Mouse (Mus musculus) kidney, embryonic 14.5 days (tissue): ENCODE results near the gene Jmjd6. TPM values are rescaled to one million over a fixed set of nuclear protein-coding genes. Genes with fewer than 3 reads are reported as not detected.
A peak's percentile ranks its signal among the peaks of the same experiment; 100 is the strongest.

Source experiments
- ATAC-seq: fragments of 200-750 bp; cut with Nextera tagmentation; 2 replicates; pipeline ENCODE4 v1.8.0; 2017; ENCODE audit warnings: moderate number of reproducible peaks, mild to moderate bottlenecking, moderate TSS enrichment, moderate library complexity; ENCODE audit not compliant: low FRiP score, low TSS enrichment
- H3K27ac ChIP-seq: fragments of 300-500 bp; sonication (generic); 2 replicates; pipeline ENCODE4 v1.5.1; 2014; ENCODE audit warnings: low read depth, mild to moderate bottlenecking, low read length, moderate library complexity, mixed read lengths
- H3K27me3 ChIP-seq: fragments of 300-500 bp; sonication (generic); 2 replicates; pipeline ENCODE4 v1.6.1; 2014; ENCODE audit warnings: mild to moderate bottlenecking, low read length; ENCODE audit not compliant: control insufficient read depth, insufficient read depth
- H3K36me3 ChIP-seq: fragments of 300-500 bp; sonication (generic); 2 replicates; pipeline ENCODE4 v1.6.1; 2014; ENCODE audit warnings: low read length, mixed read lengths; ENCODE audit not compliant: control insufficient read depth, insufficient read depth
- H3K4me1 ChIP-seq: fragments of 300-500 bp; sonication (generic); 2 replicates; pipeline ENCODE4 v1.6.1; 2014; ENCODE audit warnings: low read length, mixed read lengths; ENCODE audit not compliant: control insufficient read depth, insufficient read depth
- H3K4me2 ChIP-seq: fragments of 300-500 bp; sonication (generic); replicated peaks from 2 replicates; pipeline ENCODE4 v1.6.1; 2014; ENCODE audit warnings: low read depth, mild to moderate bottlenecking, low read length
- H3K4me3 ChIP-seq: fragments of 300-500 bp; sonication (generic); 2 replicates; pipeline ENCODE4 v1.5.1; 2014; ENCODE audit warnings: mild to moderate bottlenecking, low read length
- H3K9ac ChIP-seq: fragments of 300-500 bp; sonication (generic); 2 replicates; pipeline ENCODE4 v1.6.1; 2014; ENCODE audit warnings: low read depth, mild to moderate bottlenecking, low read length, moderate library complexity
- H3K9me3 ChIP-seq: fragments of 300-500 bp; sonication (generic); 2 replicates; pipeline ENCODE4 v1.6.1; 2016; ENCODE audit warnings: low read length; ENCODE audit not compliant: control insufficient read depth
- WGBS: fragments of 180-500 bp; shearing (Covaris S2); extraction: QIAGEN DNeasy Blood & Tissue Kit; methylation state at CpG from one replicate; pipeline ENCODE4 v1.1.7; 2014; 5-methylcytosine and 5-hydroxymethylcytosine counted together
- polyA plus RNA-seq: library from polyadenylated mRNA; unstranded; fragments of >200 nt; fragmentation: Nextera tagmentation; extraction: Ambion mirVana; gene quantifications from 2 replicates; pipeline ENCODE4 v1.2.1, GENCODE M21; 2014

The Jmjd6 gene
- polyA plus RNA-seq, 1 experiment from 2014 or later: 68.6 TPM

- Histone ChIP-seq H3K27ac (no peak overlapping the region), H3K9me3 (no peaks in the 10 kb centered on the region), H3K4me2 (no peak overlapping the region), H3K4me1 (peaks cover 29% of the 10 kb centered on the region), H3K36me3 (no peaks in the 10 kb centered on the region), H3K9ac (no peak overlapping the region), H3K4me3 (no peak overlapping the region), H3K27me3 (no peaks in the 10 kb centered on the region)
- WGBS: 79% methylated on average over 10 of the region's 10 CpGs
- no peak for ATAC-seq
These were observed 21.0 kb downstream of the Jmjd6 start for GRCm38 (mm10) chr11:116822215-116822614.

GRCm38 (mm10) chr11:116821057-116821940 is 21.9 kb downstream of the Jmjd6 start:
- H3K27me3 ChIP-seq: no peaks in the 10 kb centered on the region
- H3K36me3 ChIP-seq: no peaks in the 10 kb centered on the region
- 69% methylated on average over 13 of the region's 13 CpGs for WGBS
- no peaks in the 10 kb centered on the region for H3K9me3 ChIP-seq
- H3K27ac ChIP-seq: no peak overlapping the region
- peaks cover 23% of the 10 kb centered on the region for H3K4me1 ChIP-seq
- ATAC-seq: no peak
- H3K4me3 ChIP-seq: no peak overlapping the region
- H3K9ac ChIP-seq: no peak overlapping the region
- no peak overlapping the region for H3K4me2 ChIP-seq

- Histone ChIP-seq H3K27me3 (no peaks in the 10 kb centered on the region), H3K4me3 (no peak overlapping the region), H3K4me1 (peaks cover 23% of the 10 kb centered on the region), H3K9me3 (no peaks in the 10 kb centered on the region), H3K9ac (no peak overlapping the region), H3K27ac (no peak overlapping the region), H3K36me3 (no peaks in the 10 kb centered on the region), H3K4me2 (no peak overlapping the region)
- 90% methylated on average over 5 of the region's 5 CpGs for WGBS
- ATAC-seq: no peak
These were observed 23.2 kb downstream of the Jmjd6 start for GRCm38 (mm10) chr11:116819932-116820593.

GRCm38 (mm10) chr11:116818722-116819121 is 24.5 kb downstream of the Jmjd6 start:
- H3K27ac ChIP-seq: no peak overlapping the region
- no peaks in the 10 kb centered on the region for H3K27me3 ChIP-seq
- H3K4me1 ChIP-seq: peaks cover 34% of the 10 kb centered on the region
- H3K36me3 ChIP-seq: no peaks in the 10 kb centered on the region
- H3K4me2 ChIP-seq: no peak overlapping the region
- no peak overlapping the region; the same call in 1 of the 2 replicates for H3K9ac ChIP-seq
- H3K4me3 ChIP-seq: no peak overlapping the region
- ATAC-seq: no peak
- WGBS: 41% methylated on average over 8 of the region's 8 CpGs
- H3K9me3 ChIP-seq: no peaks in the 10 kb centered on the region

- no peak for ATAC-seq
- Histone ChIP-seq H3K4me1 (peaks cover 45% of the 10 kb centered on the region), H3K27ac (no peak overlapping the region), H3K4me2 (no peak overlapping the region), H3K4me3 (no peak overlapping the region), H3K9ac (no peak overlapping the region), H3K27me3 (no peaks in the 10 kb centered on the region), H3K9me3 (no peaks in the 10 kb centered on the region), H3K36me3 (no peaks in the 10 kb centered on the region)
- 96% methylated on average over 5 of the region's 5 CpGs for WGBS
These were observed 25.7 kb downstream of the Jmjd6 start for GRCm38 (mm10) chr11:116817567-116817966.

- WGBS: 77% methylated on average over 5 of the region's 5 CpGs
- no peak overlapping the region for H3K4me3 ChIP-seq
- no peak overlapping the region for H3K9ac ChIP-seq
- no peak overlapping the region for H3K27ac ChIP-seq
- H3K36me3 ChIP-seq: no peaks in the 10 kb centered on the region
- H3K4me2 ChIP-seq: no peak overlapping the region
- peaks cover 45% of the 10 kb centered on the region for H3K4me1 ChIP-seq
- ATAC-seq: no peak
- no peaks in the 10 kb centered on the region for H3K9me3 ChIP-seq
- H3K27me3 ChIP-seq: no peaks in the 10 kb centered on the region
These were observed 26.5 kb downstream of the Jmjd6 start for GRCm38 (mm10) chr11:116816769-116817168.

- WGBS: 24% methylated on average over 7 of the region's 7 CpGs
- peaks cover 4% of the 10 kb centered on the region; the same call in 1 of the 2 replicates for H3K36me3 ChIP-seq
- no peak overlapping the region for H3K4me3 ChIP-seq
- no peaks in the 10 kb centered on the region for H3K27me3 ChIP-seq
- peaks cover 44% of the 10 kb centered on the region for H3K4me1 ChIP-seq
- H3K9me3 ChIP-seq: no peaks in the 10 kb centered on the region
- ATAC-seq: no peak
- no peak overlapping the region; the same call in 1 of the 2 replicates for H3K9ac ChIP-seq
- peak overlapping the region; percentile 89 for H3K27ac ChIP-seq
- H3K4me2 ChIP-seq: no peak overlapping the region
These were observed 28.3 kb downstream of the Jmjd6 start for GRCm38 (mm10) chr11:116814884-116815415.

GRCm38 (mm10) chr11:116814076-116814883 is 29.0 kb downstream of the Jmjd6 start:
- ATAC-seq: peak; percentile 55
- Histone ChIP-seq H3K27me3 (no peaks in the 10 kb centered on the region), H3K27ac (peak overlapping the region; percentile 89), H3K4me1 (peaks cover 44% of the 10 kb centered on the region), H3K9me3 (no peaks in the 10 kb centered on the region), H3K9ac (peak overlapping the region; percentile 37; the same call in 1 of the 2 replicates), H3K4me3 (no peak overlapping the region), H3K36me3 (peaks cover 4% of the 10 kb centered on the region; the same call in 1 of the 2 replicates), H3K4me2 (no peak overlapping the region)
- 13% methylated on average over 20 of the region's 20 CpGs for WGBS
